Mouse (Mus musculus) brain, adult 10 weeks (tissue): ENCODE data around the gene Tmem218. TPM values are rescaled to one million over a fixed set of nuclear protein-coding genes. Genes with fewer than 3 reads are reported as not detected.

Experiments used
- polyA plus RNA-seq: library from polyadenylated mRNA; stranded (reverse); fragments of 350-450 nt; fragmentation: Illumina TruSeq; extraction: RNeasy Lipid Tissue Mini Kit (QIAGEN cat#74804); gene quantifications from one replicate; pipeline ENCODE4 v1.2.3, GENCODE M21; 2015; ENCODE audit warnings: low read depth, low replicate concordance

Tmem218 gene
- polyA plus RNA-seq: 16.8 TPM

DNA sequence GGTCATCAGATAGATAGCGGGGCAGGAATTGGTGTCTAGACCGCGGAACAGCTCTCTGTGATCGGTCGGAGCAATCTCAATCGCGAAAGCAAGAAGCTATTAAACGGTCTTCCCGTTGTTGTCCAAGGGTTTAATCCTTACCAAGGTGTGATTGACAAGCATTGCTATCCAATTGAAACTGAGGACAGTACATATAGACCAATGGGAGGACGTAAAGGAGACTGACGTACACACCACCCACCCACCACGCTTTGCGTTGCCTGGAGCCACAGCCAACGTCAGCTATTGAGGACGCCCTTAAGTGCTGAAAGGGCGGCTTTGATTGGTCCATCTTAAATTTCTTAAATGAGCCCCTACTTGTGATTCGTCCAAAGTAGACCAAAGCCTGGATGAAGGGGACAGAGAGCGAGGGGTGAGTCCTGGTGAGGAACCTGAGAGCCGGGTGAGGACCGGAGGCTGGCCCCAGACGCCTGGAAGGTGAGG is at the start of gene Tmem218:
Gene Tmem218 (plus strand): TSS at position 295 of the 483 bp plus-strand sequence.

DNA sequence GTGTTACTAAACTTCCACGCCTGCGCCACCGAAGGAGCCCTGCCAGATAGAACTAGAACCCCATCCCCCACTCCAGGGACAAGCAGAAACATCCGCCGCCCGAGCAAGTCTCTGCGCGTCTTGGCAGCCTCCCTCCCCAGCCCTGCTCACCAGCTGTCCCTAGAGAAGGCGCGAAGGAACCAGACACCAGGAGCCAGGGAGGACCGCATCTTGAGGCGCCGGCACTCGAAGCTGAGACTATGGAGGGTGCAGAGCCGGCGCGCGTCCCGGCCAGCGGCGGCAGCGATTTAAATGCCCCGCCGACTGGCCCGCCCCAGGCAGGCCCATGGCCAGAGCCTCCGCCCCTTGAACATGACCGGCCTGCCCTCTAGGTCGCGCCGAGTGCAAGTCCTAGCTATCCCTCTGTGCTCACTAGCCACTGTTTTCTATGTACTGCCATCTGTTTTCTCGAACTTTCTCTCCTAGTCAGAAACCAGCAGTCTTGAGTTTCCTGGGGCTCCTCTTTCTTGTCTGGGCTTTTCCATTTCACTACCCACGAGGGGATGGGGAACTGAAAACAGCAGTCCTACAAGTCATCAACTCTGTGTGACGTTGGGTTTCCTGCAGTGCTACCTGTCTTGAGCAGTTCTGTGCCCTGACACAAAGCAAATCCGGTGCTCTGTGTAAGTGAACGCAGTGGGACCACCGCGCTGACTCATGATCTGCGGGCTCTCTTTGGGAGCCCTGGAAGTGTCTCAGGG is 47.3 kb downstream of the Tmem218 start, which contains the start of gene Slc37a2:
Gene Slc37a2 (minus strand): TSS at position 590 of the 740 bp plus-strand sequence.

Other genes with a start within 250 kb of the Tmem218 start
- gene Pknox2, start 60.8 kb upstream of the Tmem218 start, polyA plus RNA-seq: 46.7 TPM
- 2.3 TPM for gene Slc37a2, start 47.5 kb downstream of the Tmem218 start, polyA plus RNA-seq
- 1.9 TPM for gene Ccdc15, start 140.2 kb downstream of the Tmem218 start, polyA plus RNA-seq
- gene Hepacam, start 159.1 kb downstream of the Tmem218 start, polyA plus RNA-seq: 63.0 TPM
- 3.5 TPM for gene Robo4, start 193.7 kb downstream of the Tmem218 start, polyA plus RNA-seq
- gene Robo3, start 225.0 kb downstream of the Tmem218 start, polyA plus RNA-seq: 18.1 TPM